Mouse (Mus musculus): ENCODE data around the gene RPS10-NUDT3.

RPS10-NUDT3 gene

DNA sequence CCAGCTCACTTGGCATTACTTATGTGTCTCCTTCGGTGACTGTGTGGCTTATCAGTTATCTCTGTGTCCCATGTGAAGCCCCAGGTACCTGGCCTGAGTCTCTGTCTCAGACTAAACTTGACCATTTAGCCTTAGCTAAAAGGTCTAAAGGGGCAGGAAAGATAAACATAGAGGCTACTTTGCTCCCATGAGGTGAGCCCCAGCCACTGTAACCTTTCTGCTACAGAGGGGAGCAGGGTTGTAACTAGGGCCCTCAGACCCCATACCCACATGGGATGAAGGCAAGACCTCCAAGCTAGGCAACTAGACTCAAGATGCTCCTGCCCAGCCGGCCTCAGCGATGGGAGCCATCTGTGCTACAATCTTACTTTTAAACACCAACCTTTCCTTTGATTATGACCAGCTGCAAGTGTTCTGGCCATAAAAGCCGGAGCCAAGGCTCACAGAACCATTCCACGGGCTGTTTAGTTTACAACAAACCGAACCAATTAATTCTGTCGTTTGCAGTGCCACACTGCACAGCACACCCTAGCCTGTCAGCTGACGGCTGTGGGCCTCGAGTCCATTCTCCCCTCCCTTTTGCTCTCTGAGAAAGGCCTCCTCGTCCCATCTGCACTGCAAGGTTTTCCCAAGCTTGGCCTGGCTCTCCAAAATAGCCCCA is 59.8 kb downstream of the RPS10-NUDT3 start:
- no peak for DNase-seq (ENCODE audit: low spot score)

DNA sequence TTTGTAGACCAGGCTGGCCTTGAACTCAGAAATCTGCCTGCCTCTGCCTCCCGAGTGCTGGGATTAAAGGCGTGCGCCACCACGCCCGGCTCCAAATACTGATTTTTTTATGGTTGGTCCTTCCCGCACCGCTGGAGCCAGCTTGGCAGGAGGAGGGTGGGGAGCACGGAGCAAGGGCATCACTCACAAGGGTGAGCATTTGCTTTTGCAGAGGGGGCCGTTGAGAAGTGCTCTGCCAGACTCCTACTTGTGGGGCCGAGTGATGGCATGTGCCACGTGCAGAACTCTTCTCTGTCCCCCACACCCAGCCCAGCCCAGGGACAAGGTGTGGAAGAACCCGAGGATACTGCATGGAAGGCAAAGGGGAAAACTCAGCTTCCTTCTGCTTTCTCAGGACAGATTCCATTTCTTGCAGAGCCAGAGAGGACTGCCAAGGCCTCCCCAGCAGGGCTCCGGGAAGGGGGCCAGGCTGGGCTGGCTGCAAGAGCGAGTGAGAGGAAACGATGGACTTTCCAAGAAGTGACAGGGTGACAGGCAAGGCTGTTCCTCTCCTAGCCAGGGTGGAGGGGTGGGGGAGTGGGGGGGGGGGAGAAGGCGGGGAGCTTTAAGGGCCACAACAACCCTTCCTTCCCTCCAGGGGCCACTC is 60.4 kb downstream of the RPS10-NUDT3 start:
- DNase-seq (ENCODE audit: low spot score) = peak; percentile 68

DNA sequence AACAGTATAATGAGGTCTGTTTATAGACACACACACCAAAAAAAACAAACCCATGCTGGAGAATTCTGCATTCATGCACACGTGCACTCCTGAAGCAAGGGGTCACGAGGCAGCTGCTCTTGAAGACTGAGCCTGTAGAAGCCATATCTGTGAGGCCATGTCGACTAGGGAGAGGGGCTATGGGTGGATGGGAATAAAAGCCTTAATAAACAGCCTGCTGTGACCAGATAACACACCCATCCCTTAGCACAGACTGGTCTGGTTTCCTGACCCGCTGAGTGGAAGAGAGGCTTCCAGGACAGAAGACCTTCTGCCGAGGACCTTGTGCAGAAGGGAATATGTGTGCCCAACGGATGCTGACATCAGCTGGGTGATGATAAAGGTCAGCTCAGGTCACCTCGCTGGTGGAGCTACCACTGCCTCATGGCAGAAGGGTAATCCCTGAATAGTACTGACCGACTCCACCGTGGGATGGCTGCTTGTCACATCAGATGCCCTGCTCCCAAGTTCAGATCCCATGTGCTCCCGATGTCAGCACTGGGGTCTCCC is 61.2 kb downstream of the RPS10-NUDT3 start:
- no peak for DNase-seq (ENCODE audit: low spot score)

DNA sequence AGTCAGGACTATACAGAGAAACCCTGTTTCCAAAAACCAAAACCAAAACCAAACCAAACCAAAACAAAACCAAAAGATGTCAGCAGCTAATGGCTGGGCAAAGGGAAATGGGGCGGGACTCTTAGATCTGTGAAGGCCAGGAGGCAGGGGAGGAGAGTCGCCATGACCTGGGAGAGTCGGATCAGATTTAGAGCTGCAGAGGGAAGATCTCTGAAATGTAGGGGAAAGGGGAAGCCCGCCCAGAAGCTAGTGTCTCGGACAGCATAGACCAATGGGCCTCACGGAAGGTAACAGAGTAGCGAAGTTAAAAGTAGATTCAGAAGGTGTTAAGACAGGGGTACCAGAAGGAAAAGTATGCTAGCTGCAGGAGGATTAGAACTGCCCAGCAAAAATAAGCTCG is 63.7 kb downstream of the RPS10-NUDT3 start:
- no peak for DNase-seq (ENCODE audit: low spot score)

DNA sequence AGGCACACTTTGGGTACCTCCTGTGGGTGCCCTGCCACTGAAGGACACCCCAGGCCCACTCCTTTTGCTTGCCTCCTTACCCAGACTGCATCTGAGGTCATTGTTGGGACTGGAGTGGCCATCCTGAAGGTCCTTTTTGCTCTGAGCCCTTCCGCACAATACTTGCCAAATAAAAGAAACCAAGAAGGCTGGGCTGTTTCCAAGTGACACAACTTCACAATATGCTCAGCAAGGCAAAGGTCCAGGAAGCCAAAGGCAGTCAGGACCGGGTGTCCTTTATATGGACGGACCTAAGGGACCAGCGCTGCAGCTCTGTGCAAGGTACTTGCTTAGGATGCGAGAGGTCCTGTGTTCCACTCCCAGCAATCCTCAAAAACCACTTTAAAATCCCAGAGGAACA is 66.8 kb downstream of the RPS10-NUDT3 start:
- DNase-seq (ENCODE audit: low spot score) = no peak

DNA sequence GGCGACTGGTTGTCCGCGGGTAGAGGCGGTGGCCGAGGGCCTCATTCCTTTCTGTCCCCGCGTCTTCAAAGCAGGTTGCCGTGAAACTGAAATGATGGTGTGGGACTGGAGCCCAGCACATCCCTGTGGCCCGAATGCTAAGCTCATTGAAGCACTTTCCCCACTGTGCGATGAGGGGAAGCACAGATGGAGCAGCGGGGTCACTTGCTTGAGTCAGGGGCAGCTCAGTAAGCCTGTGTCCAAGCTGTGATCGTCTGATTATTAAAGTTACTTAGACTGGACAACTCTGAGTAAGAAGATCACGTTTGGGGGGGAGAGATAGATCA is 69.1 kb downstream of the RPS10-NUDT3 start:
- no peak for DNase-seq (ENCODE audit: low spot score)

DNA sequence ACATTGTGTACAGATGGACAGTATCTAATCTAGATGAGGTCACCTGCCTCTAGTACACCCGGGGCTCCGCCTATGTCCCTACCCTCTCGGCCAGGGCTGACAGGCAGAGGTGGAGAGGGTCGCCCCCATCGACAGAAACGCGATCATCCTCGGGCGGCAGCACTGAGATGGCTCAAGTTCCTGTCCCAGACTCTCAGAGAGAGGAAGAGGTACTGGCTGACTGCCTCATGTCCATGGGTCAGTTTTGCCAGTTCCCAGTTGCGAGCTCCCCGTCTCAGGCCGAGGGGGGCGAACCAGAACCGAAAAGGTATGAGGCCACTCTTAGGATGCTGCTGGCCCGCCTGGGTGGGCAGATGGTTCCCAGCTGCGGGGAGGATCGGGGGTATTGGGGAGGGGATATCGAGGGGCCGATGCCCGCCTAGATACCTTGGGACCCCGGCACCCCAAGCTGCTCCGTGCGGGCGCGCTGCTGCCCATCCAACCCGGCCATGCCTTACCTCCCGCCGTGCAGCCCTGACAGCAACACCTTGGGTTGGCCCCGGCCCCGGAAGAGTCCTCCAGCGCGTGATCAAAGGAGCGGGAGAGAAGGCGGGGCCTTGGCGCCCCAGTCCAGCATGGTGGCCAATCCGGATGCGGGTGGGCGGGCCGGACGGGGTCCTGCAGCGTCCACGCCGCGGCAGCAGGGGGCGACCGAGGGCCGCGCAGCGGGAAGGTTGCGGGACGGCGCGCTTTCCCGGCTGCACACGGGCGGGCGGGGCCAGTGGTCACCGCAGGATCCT is 69.7 kb downstream of the RPS10-NUDT3 start, which contains the start of gene AI413582:
TSS of gene AI413582 (minus strand) at position 594 of the 779 bp plus-strand sequence.
- peak; percentile 95 for DNase-seq (ENCODE audit: low spot score)

DNA sequence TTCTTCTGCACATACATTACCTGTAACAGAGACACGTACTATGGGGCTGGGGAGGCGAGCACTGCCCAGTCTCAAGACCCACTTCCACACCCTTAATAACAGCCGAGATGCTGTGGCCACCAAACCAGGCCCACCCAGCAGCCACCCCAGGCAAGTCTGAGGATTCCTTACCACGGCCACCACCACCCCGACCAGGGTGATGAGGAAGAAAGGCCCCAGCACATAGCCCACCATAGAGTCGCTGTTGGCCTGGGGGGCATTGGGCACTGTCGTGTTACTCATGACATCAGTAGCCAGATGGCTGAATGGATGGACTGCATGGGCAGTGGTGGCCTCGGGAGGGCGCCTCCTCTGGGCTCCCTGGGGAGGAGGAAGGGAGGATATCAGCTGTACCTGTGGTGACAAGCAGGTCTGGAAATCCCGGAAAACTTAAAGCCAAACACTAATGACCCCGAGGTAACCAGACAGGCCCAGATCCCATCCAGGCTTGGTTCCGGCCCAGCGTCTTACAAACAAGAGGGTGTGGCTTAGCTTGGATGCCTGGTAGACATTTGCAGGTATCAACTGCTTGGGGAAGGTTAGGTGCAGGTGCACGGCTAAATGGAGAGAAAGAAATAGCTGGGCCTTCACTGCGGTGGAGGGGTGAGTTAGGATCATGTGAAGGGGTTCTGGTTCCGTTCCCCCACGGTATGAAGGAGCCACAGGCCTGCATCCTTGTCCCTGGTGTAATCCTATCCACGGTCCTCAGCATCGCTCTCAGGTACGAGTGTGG is 70.4 kb downstream of the RPS10-NUDT3 start:
- DNase-seq (ENCODE audit: low spot score) = no peak

DNA sequence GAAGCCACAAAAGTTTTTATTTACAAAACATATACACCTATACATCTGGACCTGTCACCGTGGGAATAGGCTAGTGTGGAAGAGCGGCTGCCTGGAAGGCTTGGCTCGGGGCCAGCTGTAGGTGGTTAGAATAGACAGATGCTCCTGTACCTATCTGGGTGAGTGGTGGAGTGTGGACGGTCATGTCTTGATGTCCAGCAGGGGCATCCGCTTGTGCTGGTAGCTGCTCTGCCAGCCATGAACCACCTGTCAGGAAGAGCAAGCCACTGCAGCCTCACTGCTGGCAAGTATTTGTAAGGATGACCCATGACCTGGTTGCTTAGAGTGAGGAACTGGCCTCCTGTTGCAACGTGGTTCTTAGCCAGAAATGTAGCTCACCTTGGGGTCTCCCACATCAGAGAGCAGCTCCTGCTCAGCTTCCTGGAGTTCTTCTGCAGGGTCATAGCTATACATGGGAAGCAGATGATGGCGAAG is 71.2 kb downstream of the RPS10-NUDT3 start:
- no peak for DNase-seq (ENCODE audit: low spot score)

DNA sequence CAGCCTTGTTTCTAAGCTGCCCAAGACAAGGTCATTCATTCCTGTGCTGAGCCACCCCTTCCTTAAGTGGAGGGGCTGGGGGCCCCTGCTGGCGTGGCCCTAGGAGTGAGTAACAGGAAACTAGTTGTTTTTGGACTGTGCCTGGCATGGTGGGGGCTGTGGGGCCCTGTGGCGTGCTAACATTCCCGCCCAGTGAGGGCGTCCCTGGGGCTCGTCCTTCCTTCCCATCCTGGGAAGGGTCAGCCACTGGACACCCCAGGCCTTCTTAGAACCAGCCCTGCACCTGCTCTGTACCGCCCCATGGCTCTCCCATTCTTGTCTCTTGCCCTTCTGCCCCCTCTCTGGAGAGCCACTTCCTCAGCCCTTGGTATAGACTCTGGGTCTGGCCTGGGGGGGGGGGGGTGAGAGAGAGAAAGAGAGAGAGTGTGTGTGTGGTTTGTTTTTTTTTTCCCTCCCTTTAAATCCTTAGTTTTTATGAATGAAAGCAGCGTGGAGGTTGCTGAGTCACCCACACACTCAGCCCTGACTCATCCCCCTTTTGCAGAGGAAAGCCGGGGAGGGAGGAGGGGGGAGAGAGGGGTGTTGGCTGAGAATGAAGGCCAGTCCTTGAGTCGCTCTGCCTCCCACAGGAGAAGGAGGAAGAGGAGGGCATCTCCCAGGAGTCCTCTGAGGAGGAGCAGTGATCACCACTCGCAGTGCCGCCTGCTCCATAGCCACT is 73.1 kb downstream of the RPS10-NUDT3 start:
- DNase-seq (ENCODE audit: low spot score) = no peak

DNA sequence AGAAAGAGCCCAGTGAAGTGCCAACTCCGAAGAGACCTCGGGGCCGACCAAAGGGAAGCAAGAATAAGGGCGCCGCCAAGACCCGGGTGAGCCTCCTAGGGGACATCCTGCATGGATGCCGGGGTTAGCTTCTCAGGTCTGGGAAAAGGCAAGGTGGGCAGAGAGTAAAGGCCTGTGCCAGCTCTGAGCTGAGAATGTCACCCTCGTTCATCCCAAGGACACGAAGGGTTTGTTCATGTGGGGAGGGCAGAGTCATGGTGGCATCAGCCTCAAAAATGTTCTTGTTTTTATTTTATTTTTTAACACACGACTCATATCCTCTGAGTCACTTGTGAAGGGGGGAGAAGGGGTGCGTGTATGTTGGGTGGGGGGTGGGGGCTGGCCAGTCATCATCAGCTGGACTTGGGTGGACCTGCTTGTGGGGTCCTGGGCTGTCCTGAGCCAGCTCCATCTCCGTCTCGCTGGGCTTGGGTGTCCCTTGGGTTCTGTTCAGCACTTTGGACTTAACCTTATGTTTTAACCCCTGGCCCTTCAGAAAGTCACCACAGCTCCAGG is 74.0 kb downstream of the RPS10-NUDT3 start:
- DNase-seq (ENCODE audit: low spot score) = no peak

DNA sequence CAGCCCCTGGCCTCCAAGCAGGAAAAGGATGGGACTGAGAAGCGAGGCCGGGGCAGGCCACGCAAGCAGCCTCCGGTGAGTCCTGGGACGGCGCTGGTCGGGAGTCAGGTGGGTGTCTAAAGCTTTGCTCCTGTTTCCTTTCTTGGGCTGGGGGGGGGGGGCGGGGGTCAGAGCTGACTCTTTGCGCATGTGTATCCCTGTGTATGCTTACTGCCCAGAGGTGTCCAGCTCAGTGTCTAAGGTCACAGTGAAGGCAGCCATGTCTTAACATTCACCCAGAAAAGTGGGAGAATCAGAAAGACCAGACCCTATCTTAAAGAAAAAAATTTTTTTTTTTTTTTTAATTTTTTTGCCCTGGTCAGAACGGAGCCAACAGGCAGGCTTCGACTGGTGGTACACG is 75.4 kb downstream of the RPS10-NUDT3 start:
- no peak for DNase-seq (ENCODE audit: low spot score)

DNA sequence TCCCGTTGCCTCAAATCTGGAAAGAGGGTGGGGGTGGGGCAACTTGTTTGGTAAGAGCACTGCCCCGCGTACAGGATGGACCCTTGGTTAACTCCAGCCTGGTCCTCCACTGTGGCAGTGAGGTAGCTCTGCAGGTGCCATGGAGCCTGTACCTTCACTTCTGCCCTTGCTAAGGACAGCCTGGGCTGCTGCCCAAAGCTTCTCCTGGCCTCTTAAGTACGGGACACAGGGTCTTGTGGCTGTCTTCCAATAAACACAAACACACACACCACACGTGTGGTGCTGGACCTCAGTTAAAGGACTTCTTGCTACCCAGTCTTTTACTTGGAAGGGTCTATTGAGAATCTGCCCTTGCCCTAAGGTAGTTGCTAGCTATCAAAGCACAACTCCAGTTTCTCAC is 76.2 kb downstream of the RPS10-NUDT3 start:
- DNase-seq (ENCODE audit: low spot score) = no peak

DNA sequence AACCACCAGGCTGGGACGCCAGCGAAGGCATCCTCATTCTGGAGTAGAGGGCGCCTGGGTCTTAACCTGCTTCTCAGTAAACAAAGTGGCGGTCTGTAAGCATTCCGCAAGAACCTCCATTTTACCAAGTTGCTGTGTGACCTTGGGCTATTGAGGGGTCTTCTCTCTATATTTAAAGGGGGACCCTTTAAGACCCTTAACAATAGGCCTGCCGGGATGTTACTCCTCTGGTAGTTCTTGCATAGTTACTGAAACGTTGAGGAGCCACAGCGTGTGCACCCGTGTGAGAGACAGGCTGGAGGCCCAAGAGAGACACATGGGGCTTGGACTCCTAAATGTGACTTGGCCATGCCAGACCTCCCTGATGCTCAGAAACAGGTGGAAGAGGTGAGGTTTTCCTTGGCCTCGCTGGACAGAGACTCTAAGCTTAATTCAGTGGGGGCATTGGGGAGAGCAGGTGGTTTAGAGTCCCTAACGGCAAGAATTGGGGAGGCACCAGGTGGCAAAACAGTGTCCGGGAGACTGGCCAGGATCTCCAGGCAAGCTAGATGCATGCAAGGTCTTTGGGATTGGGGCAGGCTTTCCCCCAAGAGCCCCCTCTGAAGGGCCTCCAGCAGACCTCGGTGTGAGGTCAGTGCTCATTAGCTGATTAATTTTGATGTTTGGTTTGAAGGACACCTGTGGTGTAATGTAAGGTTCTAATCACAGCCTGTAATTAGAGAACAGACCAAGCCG is 76.9 kb downstream of the RPS10-NUDT3 start:
- no peak for DNase-seq (ENCODE audit: low spot score)

DNA sequence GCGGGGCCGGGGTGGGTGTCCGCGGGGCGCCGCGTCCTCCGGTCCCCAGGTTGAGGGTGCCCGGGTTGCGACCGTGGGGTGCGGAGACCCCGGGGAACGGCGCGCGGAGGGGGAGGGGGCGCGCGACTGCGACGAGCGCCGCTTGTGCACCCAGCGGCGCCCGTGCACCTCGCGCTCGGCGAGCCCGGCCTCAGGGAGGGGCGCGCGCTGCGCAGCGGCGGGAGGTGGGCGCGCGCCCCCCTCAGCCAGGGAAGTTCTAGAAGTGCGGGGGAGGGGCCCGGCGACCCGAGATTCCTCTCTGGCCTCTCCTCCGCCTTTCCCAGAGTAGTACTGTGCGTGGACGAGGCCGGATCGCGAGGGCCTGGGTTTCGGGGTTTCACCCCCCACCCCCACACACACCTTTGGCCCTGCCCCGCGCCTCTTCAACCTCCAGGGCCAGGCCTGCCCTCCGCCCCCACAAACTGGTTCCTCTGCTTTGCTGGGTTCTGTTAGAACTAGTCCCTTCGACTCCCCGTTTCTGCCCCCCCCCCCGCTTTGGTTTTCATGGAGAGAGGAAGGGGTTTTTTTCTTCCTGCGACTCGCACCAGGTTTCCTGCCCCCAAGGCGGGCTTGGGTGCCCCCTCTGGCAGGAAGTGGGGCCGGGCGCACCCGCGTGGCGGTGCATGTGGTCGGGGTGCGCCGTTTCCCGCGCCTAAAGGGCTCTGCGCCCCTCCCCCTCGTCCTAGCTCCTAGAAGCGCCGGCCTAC is 77.7 kb downstream of the RPS10-NUDT3 start:
- DNase-seq (ENCODE audit: low spot score) = no peak

DNA sequence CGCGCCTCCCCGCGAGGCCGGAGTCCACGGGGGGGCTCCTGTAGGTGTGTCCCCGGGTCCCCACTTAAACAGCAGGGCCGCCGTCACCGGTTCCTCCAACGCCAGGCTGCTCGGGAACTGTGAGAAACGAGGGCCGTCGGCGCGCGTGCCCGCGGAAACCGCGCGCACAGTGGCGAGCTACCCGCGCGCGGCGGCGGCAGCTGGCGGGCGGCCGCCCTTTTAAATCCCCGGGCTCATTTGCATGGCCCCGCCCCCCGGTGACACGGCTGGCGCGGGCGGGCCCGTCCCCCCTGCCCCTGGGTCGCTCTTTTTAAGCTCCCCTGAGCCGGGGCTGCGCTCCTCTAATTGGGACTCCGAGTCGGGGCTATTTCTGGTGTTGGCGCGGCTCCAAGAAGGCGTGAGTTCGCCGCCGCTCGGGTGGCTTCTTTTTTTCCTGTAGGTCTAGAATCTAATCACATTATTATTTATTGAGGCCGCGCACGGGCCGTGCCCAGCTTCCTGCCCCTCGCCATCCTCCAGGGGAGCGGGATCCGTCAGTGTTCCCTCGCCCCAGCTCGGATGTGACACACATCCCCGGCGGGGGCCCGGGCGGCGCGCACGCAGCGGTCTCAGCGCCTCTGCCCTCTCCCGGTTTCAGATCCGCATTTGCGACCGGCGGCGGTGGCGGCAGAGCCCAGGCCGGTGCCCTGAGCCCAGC is 78.6 kb downstream of the RPS10-NUDT3 start, which contains the start of gene Hmga1:
TSS of gene Hmga1 (plus strand) at position 183 of the 697 bp plus-strand sequence.
- peak; percentile 82 for DNase-seq (ENCODE audit: low spot score)

DNA sequence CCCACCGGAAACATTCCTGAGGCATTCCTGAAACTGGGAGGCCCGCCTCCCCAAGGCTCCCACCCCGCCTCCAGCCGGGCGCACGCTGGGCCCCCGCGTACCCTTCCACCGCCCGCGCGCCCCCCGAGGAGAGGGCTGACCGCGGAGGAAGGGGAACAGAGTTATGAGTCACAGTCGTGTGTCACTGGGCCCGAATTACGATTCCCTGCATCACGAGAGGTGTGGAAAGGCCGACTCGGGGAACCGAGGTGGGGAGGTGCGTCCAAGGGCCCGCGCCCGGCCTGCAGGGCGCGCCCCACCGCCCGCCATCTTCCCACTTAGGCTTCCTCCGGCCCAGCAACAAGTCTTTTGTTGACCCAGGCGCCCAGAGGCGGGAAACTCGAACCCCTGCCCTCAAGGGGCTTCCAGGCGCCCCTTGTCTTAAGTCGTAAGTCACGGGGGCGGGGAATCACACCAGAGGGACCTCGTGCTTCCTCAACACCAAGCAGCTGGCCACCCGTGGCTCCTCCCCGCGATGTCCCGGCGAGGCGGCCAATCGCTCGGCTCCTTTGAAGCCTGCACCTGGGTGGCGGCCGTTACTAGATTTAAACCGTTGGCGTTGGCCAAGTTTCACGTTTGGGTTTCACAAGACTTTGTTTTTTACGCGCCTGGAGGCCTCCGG is 79.4 kb downstream of the RPS10-NUDT3 start:
- DNase-seq (ENCODE audit: low spot score) = no peak

DNA sequence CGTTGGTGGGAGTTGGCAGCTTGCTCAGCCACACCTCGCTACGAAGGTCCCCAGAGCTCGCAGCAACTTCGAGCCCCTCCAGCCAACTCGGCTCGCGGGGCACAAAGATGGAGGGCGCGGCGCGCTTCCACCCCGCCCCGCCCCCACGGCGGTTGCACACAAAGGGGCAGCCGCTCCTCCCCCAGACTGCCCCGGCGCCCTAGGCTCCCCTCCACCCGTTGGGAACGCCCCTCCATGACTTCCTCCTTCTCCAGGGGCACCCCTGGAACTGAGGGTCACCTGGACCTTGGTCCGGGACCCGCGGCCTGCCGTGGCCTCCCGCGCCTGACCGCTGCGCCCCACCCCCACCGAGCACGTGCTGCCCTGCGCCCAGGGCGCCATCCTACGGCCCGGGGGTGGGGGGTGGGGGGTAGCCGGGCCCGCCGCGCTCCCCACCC is 79.9 kb downstream of the RPS10-NUDT3 start:
- DNase-seq (ENCODE audit: low spot score) = no peak

Data from layer of hippocampus, adult 11-12 months (tissue).